Mouse (Mus musculus) erythroblast, adult 5-6 weeks (primary cell): ENCODE measurements around the gene Cox7a2. TPM values are rescaled to one million over a fixed set of nuclear protein-coding genes. Genes with fewer than 3 reads are reported as not detected.

Experiments used
- ATAC-seq: replicated peaks from 2 replicates; pipeline ENCODE4 v1.8.0; 2016; ENCODE audit warnings: moderate number of reproducible peaks, mild to moderate bottlenecking, moderate TSS enrichment, inconsistent platforms; ENCODE audit not compliant: poor library complexity, low FRiP score, severe bottlenecking
- total RNA-seq, 2 experiments: library from RNA; stranded (forward) in 1 of 2; stranded (reverse) in 1 of 2; fragments of 150-400 nt in 1 of 2; fragments of 200-764, 138-1000 nt in 1 of 2; gene quantifications; 2 replicates each; pipeline versions ENCODE4 v1.2.3 to v1.2.4; 2015 to 2017; ENCODE audit warnings: low replicate concordance in 2 of 2

The Cox7a2 gene
- 137 and 179 TPM in 2 replicates for total RNA-seq (2015; ENCODE audit: low replicate concordance)
- total RNA-seq (2017; ENCODE audit: low replicate concordance), result 37.8 and 41.1 TPM in 2 replicates

DNA sequence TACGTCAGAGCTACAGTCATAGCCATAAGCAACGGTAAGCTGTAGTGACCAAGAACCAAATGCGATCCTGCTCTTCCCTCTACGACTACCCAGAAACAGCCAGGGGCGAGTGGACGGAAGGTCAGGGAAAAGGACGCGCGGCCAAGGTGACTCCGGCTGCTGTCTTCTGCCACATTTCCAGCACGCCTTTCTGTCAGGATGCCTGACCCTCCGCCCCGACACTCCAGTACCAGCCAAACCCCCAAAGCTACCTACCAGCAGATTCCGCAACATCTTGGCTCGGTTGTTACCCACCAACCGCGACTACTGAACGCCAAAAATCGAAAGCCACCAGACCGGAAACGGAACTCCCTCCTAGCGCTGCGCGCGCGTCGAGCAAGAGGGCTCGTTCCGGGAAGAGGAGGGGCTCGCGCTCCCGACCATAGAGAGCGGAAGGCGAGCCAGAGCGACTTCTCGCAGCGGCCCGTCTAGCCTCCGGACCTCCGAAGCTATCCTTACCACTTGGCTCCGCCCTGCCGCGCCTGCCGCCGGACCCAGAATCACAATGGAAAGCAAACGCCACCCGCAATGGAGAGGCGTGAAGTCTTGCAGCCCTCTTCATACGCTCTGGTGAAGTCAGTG lies at the start of gene Cox7a2:
Cox7a2 (minus strand) TSS at position 494 of the 621 bp plus-strand sequence.
- ATAC-seq, result peak; percentile 100

DNA sequence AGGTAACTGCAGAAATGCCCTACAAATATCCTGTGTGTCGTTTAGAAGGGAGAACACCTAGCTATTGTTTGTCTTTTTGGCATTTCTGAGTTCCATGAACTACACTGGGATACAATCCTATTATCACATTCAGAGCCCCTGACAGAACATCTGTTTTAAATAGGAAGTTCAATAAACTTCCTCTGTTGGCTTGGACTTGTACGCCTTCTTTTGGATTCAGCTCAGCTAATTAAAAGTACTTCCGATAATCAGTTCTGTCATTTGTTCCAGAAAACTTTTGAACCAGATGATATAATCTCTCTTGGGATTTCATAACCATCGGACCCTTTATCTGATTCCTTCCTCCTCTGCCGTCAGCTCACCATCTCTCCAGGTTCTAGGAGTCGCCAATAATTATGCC lies 49.7 kb upstream of the Cox7a2 start:
- no peak for ATAC-seq

DNA sequence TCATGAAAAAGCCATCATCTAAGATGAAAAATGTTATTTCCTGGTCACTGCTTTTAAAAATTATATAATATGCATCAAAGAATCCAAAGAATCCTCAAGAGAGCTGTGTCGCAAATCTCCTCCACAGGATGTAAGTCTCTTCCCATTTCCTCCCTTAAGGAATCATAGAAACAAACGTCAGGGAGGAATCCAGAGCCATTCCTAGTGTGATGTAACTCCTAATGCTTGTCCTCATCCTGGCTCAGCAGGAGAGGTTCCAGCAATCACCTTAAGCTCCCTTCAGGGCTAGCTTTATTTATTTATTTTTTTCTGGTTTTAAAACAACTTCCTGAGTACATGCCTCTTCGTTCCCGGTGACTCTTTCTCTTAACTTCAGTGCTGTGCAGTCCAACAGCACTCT lies 47.5 kb upstream of the Cox7a2 start:
- ATAC-seq, result no peak

DNA sequence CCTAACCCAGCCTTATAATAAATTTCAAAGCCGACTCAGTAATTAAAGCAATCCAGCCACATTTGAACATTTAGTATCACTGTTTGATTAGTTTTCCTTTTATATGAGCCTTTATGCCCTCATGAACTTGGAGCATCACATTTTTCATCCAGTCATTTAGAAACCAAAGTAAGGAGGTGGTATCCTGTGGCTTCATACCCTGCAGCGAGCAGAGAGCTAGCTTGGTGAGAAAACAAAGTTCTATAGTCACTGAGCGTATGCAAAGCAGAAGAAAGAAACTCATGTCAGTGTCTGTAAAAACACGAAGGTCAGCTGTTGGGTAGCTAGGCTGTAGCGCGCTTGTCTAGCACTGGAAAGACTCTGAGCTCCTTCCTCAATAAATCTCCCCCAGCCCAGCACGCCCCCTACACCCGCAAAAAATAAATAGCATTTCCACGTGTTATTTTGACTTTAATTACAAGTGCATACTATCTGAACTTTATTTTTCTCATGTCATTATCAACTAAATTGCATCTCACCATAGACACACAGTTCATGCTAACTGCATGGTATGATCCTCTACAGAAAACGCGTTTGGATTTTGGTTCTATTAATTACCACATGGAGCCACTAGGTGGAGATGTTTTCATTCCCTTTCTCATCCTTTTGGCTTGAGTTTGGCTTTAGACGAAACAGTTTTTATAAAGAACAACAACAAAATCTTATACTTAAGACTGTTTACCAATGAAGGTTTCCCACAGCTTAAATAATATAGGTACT lies 46.8 kb upstream of the Cox7a2 start:
- no peak; the same call in 1 of the 2 replicates for ATAC-seq

DNA sequence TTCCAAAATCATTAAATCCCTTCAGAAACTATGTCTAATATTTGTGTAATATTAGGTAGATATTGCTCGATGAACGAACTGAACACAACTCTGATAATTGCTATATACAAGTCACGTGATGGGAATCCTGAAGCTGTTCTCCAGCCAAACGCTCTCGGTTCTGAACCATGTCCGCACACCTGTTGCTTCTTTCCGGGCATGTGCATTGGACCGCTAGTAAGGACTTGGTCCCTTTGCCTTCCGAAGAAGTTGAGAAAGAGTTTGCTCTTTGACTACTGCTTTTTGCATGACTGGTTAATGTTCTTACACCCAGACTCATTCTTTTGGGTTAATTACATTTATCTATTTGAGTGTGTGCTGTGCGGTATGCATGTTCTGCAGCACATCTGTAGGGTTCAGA lies 45.7 kb upstream of the Cox7a2 start:
- ATAC-seq, result no peak

DNA sequence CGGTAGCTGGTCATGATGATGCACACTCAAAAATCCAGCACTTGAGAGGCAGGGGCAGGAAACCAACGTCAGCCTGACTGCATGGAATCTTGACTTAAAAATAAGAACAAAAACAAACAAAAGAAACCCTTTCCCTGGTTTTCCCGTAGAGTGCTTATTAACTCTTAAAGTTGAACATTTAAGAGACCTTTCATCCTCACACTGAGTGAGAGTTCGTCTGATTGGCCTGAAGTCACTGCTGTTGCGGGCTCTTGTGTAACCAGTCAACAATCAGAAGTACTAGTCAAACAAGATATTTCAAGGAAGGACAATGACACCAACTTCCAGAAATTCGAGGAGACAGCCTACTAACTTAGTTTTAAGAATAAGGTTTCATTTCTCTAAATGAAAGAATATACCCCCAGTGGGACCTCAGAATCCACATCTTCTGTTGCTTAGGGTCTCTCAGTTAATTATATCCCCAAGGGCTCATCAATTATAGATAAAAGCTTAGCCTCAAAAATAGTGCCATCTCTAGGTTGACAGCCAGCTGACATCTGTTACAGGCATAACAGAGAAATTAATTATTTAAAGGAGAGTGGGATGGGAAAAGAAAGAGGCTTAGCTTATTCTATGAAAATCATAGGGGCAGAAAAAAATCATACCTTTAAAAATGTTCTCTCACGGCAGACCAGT lies 36.9 kb upstream of the Cox7a2 start:
- no peak for ATAC-seq

DNA sequence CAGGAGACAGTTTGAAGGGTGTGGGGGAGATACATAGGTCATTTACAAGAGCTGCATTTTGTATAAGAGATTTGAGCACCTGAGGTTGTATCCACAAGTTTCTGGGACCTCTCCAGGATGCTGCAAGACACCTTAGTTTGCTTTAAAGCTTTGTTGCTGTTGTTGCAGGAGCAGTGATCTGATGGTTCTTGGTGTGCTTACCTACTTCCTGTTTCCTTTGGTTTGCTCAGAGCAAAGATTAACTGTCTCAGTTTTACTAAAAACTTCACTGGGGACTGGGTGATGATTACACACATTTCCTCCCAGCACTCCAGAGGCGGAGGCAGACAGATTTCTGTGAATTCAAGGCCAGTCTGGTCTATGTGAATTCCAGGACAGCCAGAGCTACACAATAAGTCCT lies 35.4 kb upstream of the Cox7a2 start:
- no peak for ATAC-seq

DNA sequence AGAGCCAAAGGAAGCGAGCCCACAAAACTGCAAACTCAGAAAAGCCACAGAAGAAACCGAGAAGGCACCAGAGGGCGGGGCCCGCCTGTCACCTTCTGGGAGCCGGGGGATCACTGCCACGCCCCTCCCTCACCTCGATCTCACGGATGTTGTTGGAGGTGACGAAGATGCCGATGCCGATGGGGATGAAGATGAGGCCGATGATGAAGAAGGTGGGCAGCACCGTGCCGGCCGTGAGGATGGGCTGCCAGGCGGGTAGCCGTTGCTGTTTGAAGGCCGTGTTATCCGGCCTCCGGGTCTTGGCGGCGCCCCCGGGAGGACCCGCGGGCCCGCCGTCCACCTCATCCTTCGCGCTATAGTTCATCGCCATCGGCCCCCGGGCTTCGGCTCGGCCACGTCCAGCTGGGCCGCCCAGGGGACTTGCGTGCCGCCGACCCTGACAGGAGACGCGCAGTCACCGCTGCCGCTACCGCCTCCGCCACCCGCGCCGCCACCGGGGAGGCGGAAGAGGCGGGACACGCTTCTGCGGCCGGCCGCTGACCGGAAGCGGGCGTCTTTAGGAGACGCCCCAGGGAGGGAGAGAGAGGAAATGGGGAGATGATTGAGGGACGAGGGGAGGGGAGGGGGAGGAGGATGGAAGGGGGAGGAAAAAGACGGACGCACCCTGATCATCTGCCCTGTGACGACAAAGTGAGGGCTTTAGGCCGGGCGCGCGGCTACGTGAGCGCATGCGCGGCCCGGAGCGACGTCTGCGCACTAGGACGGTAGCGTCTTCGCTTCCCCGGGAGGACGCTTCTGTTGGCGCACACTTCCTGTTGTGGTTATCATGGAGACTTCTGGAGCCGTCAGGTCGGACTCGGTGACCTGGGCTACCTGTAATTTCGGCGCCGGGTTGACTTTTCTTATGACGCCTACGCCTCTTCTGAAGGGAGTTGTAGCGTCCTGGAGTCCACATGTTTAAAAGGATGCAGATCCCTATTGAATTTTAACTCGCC lies 33.5 kb upstream of the Cox7a2 start, which contains the start of gene Tmem30a:
Tmem30a (minus strand) TSS at position 667 of the 995 bp plus-strand sequence.
- peak; percentile 98 for ATAC-seq

DNA sequence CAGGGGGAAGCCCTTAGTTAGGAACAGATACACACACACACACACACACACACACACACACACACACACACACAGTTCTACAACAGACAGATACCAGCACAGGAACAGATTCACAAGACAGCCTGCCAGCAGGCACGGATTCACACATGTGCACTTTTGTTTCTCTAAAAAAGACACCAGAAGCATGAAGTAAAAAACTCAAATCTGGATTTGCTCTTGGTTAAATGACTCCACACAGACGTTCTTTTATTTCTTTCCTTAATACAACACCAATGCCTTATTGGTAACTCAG lies 26.1 kb upstream of the Cox7a2 start:
- ATAC-seq, result no peak

DNA sequence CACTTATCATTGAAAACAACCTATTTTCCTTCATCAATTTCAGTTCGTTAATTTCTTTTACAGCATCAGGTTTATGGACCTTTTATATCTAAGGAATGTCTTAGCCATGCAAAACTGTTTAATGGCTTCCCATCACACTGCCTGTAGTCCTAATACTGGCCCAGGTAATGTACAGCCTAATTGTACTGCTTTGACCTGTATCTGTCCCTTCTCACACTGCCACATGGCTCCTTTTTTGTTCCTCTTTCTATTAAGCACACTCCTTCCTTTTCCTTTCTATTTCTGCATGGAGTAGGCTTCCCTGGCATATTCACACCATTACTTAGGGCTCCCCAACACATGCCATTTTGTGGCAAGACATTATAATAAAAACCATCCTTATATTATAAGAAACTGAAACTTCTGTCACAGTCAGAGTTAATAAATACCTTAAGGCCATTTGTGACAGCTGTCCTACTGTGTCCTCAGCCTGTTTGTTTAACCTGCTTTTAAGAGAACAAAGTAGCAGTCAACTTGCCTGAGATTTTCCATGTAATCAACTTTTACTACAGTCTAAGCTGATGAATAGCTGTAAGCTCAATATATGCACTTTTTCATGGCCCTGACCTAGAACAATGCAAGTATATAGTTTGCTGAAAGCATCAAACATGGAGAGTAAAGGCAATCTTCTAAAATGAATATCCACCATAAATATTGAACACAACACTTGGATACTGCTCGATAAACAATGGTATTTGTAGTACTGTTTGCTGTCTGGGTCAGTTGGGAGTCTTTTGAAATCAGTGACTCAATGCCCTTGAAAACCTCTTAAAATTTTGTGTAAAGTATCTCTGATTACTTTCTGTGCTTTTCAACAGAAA lies 25.5 kb upstream of the Cox7a2 start:
- ATAC-seq, result no peak

DNA sequence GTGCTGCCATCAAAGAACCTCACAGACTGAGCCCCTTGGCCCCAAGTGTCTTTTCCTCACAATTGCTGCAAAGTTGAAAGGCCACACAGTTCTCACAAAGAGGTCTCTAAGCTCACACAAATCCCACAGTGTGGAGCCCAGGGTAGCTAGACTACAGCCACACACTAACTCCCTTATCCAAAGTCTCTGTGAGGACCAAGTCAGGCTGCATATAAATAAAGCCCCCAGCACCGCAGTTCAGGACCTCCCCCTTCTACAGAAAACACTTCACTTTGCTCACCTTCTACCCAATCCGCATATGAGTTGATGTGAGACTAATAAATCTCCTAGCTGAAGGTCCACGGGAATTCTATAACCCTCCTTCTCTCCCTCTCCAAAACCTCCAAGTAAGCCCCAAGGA lies 24.8 kb upstream of the Cox7a2 start:
- ATAC-seq, result no peak

DNA sequence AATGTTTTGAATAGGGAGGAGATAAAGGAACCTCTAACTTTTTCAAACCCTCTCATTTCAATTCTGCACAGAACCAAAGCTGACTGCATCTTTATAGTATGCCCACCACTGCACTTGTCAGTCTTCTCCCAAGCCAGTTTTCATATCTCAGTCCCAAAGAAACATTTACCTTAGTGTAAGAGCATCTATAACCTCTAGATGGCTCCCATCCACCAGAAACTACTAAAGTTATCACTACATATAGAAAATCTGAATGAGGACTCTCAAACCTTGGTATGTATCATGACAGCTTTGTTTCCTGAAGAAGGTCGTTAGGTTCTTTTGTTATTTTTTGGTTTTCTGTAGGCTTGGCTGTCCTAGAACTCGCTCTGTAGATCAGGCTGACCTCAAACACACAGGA lies 19.7 kb upstream of the Cox7a2 start:
- ATAC-seq, result peak; percentile 52; the same call in 1 of the 2 replicates

DNA sequence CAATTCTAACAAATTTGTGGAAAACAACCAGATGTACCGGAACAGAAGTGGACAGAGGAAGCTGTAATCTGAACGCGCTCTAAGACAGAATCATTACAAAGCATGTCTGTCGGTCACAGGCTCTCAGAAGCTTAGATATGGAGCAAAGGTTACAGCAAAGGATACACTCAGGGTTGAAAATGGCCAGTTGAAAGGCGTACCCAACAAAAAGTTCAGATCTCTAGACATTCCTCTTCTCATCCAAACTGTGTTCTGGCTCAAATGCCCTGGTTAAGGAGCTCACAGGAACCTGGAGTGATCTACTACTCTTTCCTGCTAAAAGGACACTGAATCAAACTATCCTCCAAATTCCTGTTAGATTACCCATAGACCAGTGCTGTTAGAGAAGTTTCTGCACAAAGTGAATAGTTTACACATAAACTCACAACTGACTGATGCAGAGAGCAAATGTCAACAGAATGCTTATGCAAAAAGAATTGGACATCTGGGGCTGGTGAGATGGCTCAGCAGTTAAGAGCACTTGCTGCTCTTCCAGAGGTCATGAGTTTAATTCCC lies 7.4 kb upstream of the Cox7a2 start:
- no peak for ATAC-seq

DNA sequence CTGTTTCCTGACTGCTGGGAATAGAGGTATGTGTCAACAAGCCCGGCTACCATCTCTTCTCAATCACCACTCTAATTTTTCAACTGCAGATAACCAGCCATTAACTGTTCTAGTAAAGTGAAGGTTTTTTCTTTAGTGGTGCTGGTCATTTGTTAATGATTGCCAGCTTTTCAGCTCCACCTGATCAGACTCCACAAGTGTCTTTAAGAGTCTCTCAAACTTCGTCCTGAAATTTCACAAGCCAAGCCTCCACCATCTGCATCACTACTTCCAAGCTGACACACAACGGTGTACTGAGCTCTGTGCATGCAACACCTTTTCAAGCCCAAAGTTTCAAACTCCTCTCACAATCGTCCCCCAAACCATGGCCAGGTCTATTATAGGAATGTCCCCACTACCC lies 5.7 kb upstream of the Cox7a2 start:
- no peak for ATAC-seq

DNA sequence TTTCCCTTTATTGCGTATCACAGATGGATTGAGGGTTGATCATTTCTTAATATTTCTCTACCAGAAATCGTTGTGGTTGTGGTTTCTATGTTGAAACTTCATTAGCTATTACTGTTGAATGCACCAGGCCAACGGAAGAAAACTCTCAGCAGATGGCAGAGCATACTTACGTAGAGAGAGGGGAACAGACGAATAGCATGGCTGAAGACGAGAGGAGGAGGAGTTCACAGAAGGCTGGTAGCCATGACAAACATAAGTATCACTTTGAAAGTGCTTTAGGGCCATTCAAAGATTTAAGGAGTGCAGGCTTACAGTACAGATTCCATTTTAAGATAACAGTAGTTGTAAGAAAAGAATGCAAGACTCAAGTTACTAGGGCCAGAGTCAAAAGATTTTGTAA lies 2.8 kb upstream of the Cox7a2 start:
- no peak for ATAC-seq

DNA sequence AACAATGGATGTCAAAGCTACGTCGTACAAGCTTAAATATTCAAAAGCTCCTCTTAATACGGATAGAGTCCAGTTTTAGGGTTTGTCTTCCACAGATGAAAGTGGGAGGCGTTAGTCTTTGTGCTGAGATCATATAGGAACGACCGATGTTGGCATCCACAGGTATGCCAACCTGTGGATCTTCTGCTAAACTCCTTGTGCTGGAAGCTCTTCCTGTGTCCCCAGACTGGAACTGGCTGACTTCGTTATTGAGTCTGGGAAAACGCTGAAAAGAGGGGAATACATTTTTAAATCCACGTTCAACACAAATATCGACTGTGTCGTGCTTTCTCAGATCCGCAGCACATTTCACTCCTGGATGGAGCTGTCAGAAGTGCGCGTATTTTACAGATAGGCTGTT lies 398 bp upstream of the Cox7a2 start:
- ATAC-seq, result peak; percentile 26

DNA sequence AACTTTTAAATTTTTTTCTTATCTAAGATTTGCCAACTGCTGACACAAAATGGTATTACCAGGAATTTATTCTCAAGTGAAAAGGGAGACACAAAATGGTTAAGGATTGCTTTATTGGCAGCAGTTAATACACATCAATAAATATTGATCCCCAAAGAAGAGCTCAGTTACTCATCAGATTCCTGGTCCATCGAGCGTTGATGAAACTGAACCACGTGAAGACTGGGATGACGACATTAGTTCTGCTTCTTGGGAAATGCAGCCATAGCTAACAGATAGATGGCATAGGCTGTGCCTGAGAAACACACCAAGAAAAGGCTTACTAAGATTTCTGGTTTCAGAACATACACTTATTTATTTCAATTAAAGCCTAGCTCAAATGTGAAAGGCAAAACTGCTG lies 4.4 kb downstream of the Cox7a2 start:
- no peak for ATAC-seq

DNA sequence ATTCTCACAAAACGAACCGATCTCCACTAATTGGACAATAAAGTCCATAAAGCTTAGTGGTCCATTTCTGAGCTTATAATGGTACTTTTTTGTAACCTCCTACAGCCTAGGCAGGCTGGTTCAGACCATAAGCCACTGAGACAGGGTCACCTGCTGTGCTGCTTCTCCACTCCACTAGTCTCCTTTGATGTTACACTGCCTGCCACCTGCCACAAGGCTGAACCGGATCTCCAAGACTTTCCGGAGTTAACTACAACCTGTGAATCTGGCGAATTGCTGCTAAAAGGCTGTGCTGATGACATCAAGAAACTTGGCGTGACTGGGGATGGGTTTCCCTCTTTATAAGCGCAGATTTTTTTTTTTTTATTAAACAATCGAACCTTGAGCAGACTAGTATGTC lies 7.8 kb downstream of the Cox7a2 start:
- no peak for ATAC-seq

DNA sequence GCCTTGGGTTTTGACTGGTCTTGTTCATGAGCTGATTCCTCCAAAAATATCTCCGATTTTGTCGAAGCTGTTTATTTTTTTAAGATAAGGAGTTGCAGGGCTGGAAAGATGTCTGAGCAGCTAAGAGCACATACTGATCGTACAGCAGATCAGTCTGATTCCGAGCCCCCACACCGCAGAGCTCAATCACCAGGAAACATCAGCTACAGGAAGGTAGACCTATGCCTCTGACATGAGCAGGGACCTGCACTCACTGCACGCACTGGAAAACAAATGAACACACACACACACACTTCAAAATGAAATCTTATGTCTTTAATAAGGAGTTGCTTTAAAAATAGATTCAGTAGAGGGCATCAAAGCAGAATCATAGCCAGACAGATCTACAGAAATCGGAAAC lies 9.0 kb downstream of the Cox7a2 start:
- ATAC-seq, result no peak
